18 mouse cellular contexts compared by ENCODE assay signal in the genomic region with DNA sequence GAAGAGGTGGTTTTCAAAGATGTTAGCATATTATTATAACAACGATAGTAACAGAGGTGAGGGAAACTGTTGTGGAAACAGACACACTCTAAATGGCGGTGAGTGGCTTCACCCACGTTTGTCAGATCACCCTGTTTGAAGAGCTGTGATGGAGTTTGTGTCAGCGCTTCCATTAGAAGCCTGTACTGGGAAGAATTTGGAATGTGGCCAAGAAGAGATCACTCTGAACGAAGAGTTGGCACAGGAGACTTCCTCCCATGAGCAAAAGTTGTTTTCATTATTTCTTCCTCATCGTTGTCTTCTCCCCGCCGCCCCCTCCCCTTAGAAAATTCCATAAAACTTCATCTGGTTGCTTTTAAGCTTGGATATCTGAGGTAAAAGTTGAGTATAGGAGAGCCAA.
DNase-seq lines count a peak whose midpoint lies in the region; ATAC-seq and TF ChIP-seq lines count a peak whose summit lies in the region.
"Had no signal": no experiment of that assay in that cellular context is flagged by ENCODE, and none has a peak within 500 bp of the region (broad histone marks: within the 10 kb centered on the region; RNA-seq: fewer than 3 reads in every experiment).

No protein-coding gene starts in this region.

- H3K4me2 ChIP-seq in forebrain, embryonic 14.5 days (ENCODE audit: low read length): no peak overlapping the region
- H3K4me2 ChIP-seq in forebrain, postnatal 0 days (ENCODE audit: low read depth): no peak overlapping the region
- no peak overlapping the region for H3K4me2 ChIP-seq in hindbrain, embryonic 14.5 days (replicated peaks)
- no peak overlapping the region for H3K4me2 ChIP-seq in hindbrain, embryonic 12.5 days (replicated peaks)
- H3K4me2 ChIP-seq in lung, embryonic 16.5 days (ENCODE audit: low read depth, low read length): peak overlapping the region; percentile 5; the same call in 1 of the 2 replicates
- H3K4me2 ChIP-seq: embryonic facial prominence, embryonic 12.5 days; kidney, embryonic 15.5 days; liver, embryonic 12.5 days had no signal

- H3K36me3 ChIP-seq in forebrain, embryonic 14.5 days (ENCODE audit: control insufficient read depth, insufficient read depth, low read length): no peaks in the 10 kb centered on the region
- H3K36me3 ChIP-seq in forebrain, postnatal 0 days (ENCODE audit: insufficient read depth): no peaks in the 10 kb centered on the region
- no peaks in the 10 kb centered on the region for H3K36me3 ChIP-seq in hindbrain, embryonic 14.5 days (replicated peaks; ENCODE audit: control insufficient read depth, insufficient read depth)
- H3K36me3 ChIP-seq in hindbrain, embryonic 12.5 days: no peaks in the 10 kb centered on the region
- H3K36me3 ChIP-seq in lung, embryonic 16.5 days (ENCODE audit: control insufficient read depth, insufficient read depth, low read length): no peaks in the 10 kb centered on the region
- H3K36me3 ChIP-seq: embryonic facial prominence, embryonic 12.5 days; kidney, embryonic 15.5 days; liver, embryonic 12.5 days had no signal

- no peak overlapping the region for H3K27ac ChIP-seq in forebrain, embryonic 14.5 days (ENCODE audit: low read depth, low read length)
- no peak overlapping the region for H3K27ac ChIP-seq in forebrain, postnatal 0 days (ENCODE audit: low read depth, low read length)
- H3K27ac ChIP-seq in hindbrain, embryonic 14.5 days: no peak overlapping the region
- H3K27ac ChIP-seq in hindbrain, embryonic 12.5 days: no peak overlapping the region
- H3K27ac ChIP-seq in lung, embryonic 16.5 days (ENCODE audit: low read length): no peak overlapping the region
- H3K27ac ChIP-seq: embryonic facial prominence, embryonic 12.5 days; kidney, embryonic 15.5 days; liver, embryonic 12.5 days had no signal

- 58% methylated on average over 8 of the region's 8 CpGs for WGBS in forebrain, embryonic 14.5 days
- WGBS in forebrain, postnatal 0 days: 45% methylated on average over 8 of the region's 8 CpGs
- WGBS in hindbrain, embryonic 14.5 days: 64% methylated on average over 8 of the region's 8 CpGs
- WGBS in hindbrain, embryonic 12.5 days: 74% methylated on average over 8 of the region's 8 CpGs
- WGBS in lung, embryonic 16.5 days: 36% methylated on average over 8 of the region's 8 CpGs

- no peak overlapping the region for H3K9ac ChIP-seq in forebrain, embryonic 14.5 days (ENCODE audit: low read length)
- no peak overlapping the region for H3K9ac ChIP-seq in forebrain, postnatal 0 days
- no peak overlapping the region for H3K9ac ChIP-seq in hindbrain, embryonic 14.5 days
- no peak overlapping the region for H3K9ac ChIP-seq in hindbrain, embryonic 12.5 days
- H3K9ac ChIP-seq in lung, embryonic 16.5 days (ENCODE audit: low read length): no peak overlapping the region
- H3K9ac ChIP-seq: embryonic facial prominence, embryonic 12.5 days; kidney, embryonic 15.5 days; liver, embryonic 12.5 days had no signal

- H3K4me3 ChIP-seq in forebrain, embryonic 14.5 days (ENCODE audit: low read depth, low read length): no peak overlapping the region
- H3K4me3 ChIP-seq in forebrain, postnatal 0 days (ENCODE audit: low read depth, low read length): no peak overlapping the region
- H3K4me3 ChIP-seq in hindbrain, embryonic 14.5 days (replicated peaks; ENCODE audit: low read length): no peak overlapping the region
- H3K4me3 ChIP-seq in hindbrain, embryonic 12.5 days: no peak overlapping the region
- H3K4me3 ChIP-seq in lung, embryonic 16.5 days (ENCODE audit: low read length): no peak overlapping the region
- H3K4me3 ChIP-seq: embryonic facial prominence, embryonic 12.5 days; kidney, embryonic 15.5 days; liver, embryonic 12.5 days had no signal

- no peaks in the 10 kb centered on the region for H3K9me3 ChIP-seq in forebrain, embryonic 14.5 days (replicated peaks; ENCODE audit: control insufficient read depth, low read length)
- H3K9me3 ChIP-seq in forebrain, postnatal 0 days (ENCODE audit: low read length): no peaks in the 10 kb centered on the region
- no peaks in the 10 kb centered on the region for H3K9me3 ChIP-seq in hindbrain, embryonic 14.5 days (ENCODE audit: control insufficient read depth, low read length)
- no peaks in the 10 kb centered on the region for H3K9me3 ChIP-seq in hindbrain, embryonic 12.5 days (replicated peaks)
- no peaks in the 10 kb centered on the region for H3K9me3 ChIP-seq in lung, embryonic 16.5 days (ENCODE audit: control insufficient read depth, low read length)
- H3K9me3 ChIP-seq: embryonic facial prominence, embryonic 12.5 days; kidney, embryonic 15.5 days; liver, embryonic 12.5 days had no signal

- DNase-seq in forebrain, embryonic 14.5 days (ENCODE audit: low spot score): peak; percentile 62
- DNase-seq in forebrain, postnatal 0 days: no peak
- peak; percentile 64 for DNase-seq in hindbrain, embryonic 14.5 days (ENCODE audit: low spot score)
- DNase-seq in lung, adult 18-20 months: no peak
- DNase-seq in lung, postnatal 14 days: peak; percentile 5
- DNase-seq: adrenal gland, postnatal 10 days; B cell, adult 2 months; cerebellum, adult 18-20 months; gastrocnemius, postnatal 36 days; layer of hippocampus, postnatal 36 days; spleen, adult 18-20 months; thymus, adult 18-20 months had no signal

- TF ChIP-seq CTCF in forebrain, postnatal 0 days (IDR thresholded peaks at IDR 0.05; ENCODE audit: low read depth): no peak

- ATAC-seq in forebrain, embryonic 14.5 days: no peak; the same call in 1 of the 2 replicates
- ATAC-seq in forebrain, postnatal 0 days: no peak
- no peak for ATAC-seq in hindbrain, embryonic 14.5 days (ENCODE audit: low FRiP score)
- no peak for ATAC-seq in hindbrain, embryonic 12.5 days (ENCODE audit: low FRiP score)
- ATAC-seq in lung, embryonic 16.5 days (ENCODE audit: low read depth): peak; percentile 71
- ATAC-seq: liver, embryonic 12.5 days; midbrain, embryonic 16.5 days had no signal

- H3K4me1 ChIP-seq in forebrain, embryonic 14.5 days (ENCODE audit: control insufficient read depth, insufficient read depth, low read length): peaks cover 3% of the 10 kb centered on the region; the same call in 1 of the 2 replicates
- H3K4me1 ChIP-seq in forebrain, postnatal 0 days (ENCODE audit: insufficient read depth): no peaks in the 10 kb centered on the region
- H3K4me1 ChIP-seq in hindbrain, embryonic 14.5 days (replicated peaks; ENCODE audit: control insufficient read depth, insufficient read depth, low read length): no peaks in the 10 kb centered on the region
- H3K4me1 ChIP-seq in hindbrain, embryonic 12.5 days: no peaks in the 10 kb centered on the region
- H3K4me1 ChIP-seq in lung, embryonic 16.5 days (replicated peaks; ENCODE audit: control insufficient read depth, insufficient read depth, low read length): 0 out of 2 replicates have a peak, but pooled peaks cover 2% of the 10 kb centered on the region
- H3K4me1 ChIP-seq: embryonic facial prominence, embryonic 12.5 days; kidney, embryonic 15.5 days; liver, embryonic 12.5 days had no signal

- H3K27me3 ChIP-seq in forebrain, embryonic 14.5 days (replicated peaks; ENCODE audit: control insufficient read depth, insufficient read depth, low read length): no peaks in the 10 kb centered on the region
- H3K27me3 ChIP-seq in forebrain, postnatal 0 days (ENCODE audit: insufficient read depth, low read length): no peaks in the 10 kb centered on the region
- no peaks in the 10 kb centered on the region for H3K27me3 ChIP-seq in hindbrain, embryonic 14.5 days (ENCODE audit: control insufficient read depth, insufficient read depth, low read length)
- H3K27me3 ChIP-seq in hindbrain, embryonic 12.5 days: no peaks in the 10 kb centered on the region
- no peaks in the 10 kb centered on the region for H3K27me3 ChIP-seq in lung, embryonic 16.5 days (ENCODE audit: control insufficient read depth, insufficient read depth, low read depth, low read length)
- H3K27me3 ChIP-seq: embryonic facial prominence, embryonic 12.5 days; kidney, embryonic 15.5 days; liver, embryonic 12.5 days had no signal

Comparison
In these comparisons a context has a peak if more than half of its experiments do, and no peak if none do; other contexts are left out.
1. DNase-seq: peak in forebrain, embryonic 14.5 days (single experiment), hindbrain, embryonic 14.5 days (single experiment) and lung, postnatal 14 days (single experiment); none in forebrain, postnatal 0 days (single experiment) and lung, adult 18-20 months (0 of 2).